Mouse (Mus musculus) liver, embryonic 16.5 days (tissue): ENCODE data around the gene Dnajc16. TPM values are rescaled to one million over a fixed set of nuclear protein-coding genes. Genes with fewer than 3 reads are reported as not detected.

ENCODE experiments used
- ATAC-seq: fragments of 200-750 bp; cut with Nextera tagmentation; 2 replicates; pipeline ENCODE4 v1.8.0; 2017; ENCODE audit warnings: low read depth, mild to moderate bottlenecking, moderate number of reproducible peaks, moderate library complexity
- H3K27ac ChIP-seq: fragments of 300-500 bp; sonication (generic); 2 replicates; pipeline ENCODE4 v1.5.1; 2014; ENCODE audit warnings: mild to moderate bottlenecking, low read length
- H3K27me3 ChIP-seq: fragments of 300-500 bp; sonication (generic); 2 replicates; pipeline ENCODE4 v1.6.1; 2014; ENCODE audit warnings: low read depth, low read length, mixed read lengths; ENCODE audit not compliant: control insufficient read depth, insufficient read depth
- H3K36me3 ChIP-seq: fragments of 300-500 bp; sonication (generic); 2 replicates; pipeline ENCODE4 v1.6.1; 2014; ENCODE audit warnings: mild to moderate bottlenecking; ENCODE audit not compliant: control insufficient read depth, insufficient read depth
- H3K4me1 ChIP-seq: fragments of 300-500 bp; sonication (generic); 2 replicates; pipeline ENCODE4 v1.6.1; 2014; ENCODE audit warnings: low read depth, low read length, mixed read lengths; ENCODE audit not compliant: control insufficient read depth
- H3K4me2 ChIP-seq: fragments of 300-500 bp; sonication (generic); 2 replicates; pipeline ENCODE4 v1.6.1; 2014; ENCODE audit warnings: low read depth, low read length, mixed read lengths
- H3K4me3 ChIP-seq: fragments of 300-500 bp; sonication (generic); 2 replicates; pipeline ENCODE4 v1.5.1; 2014; ENCODE audit warnings: low read depth, mild to moderate bottlenecking, low read length
- H3K9ac ChIP-seq: fragments of 300-500 bp; sonication (generic); 2 replicates; pipeline ENCODE4 v1.6.1; 2014; ENCODE audit warnings: low read depth, low read length
- H3K9me3 ChIP-seq: fragments of 300-500 bp; sonication (generic); replicated peaks from 2 replicates; pipeline ENCODE4 v1.6.1; 2016; ENCODE audit warnings: low read length; ENCODE audit not compliant: control insufficient read depth
- whole genome bisulfite sequencing: fragments of 180-500 bp; shearing (Covaris S2); extraction: QIAGEN DNeasy Blood & Tissue Kit; methylation state at CpG from one replicate; pipeline ENCODE4 v1.1.7; 2014; ENCODE audit not compliant: insufficient replicate concordance; 5-methylcytosine and 5-hydroxymethylcytosine counted together
- polyA plus RNA-seq: library from polyadenylated mRNA; unstranded; fragments of >200 nt; fragmentation: Nextera tagmentation; extraction: Ambion mirVana; gene quantifications from 2 replicates; pipeline ENCODE4 v1.2.1, GENCODE M21; 2015

Dnajc16 gene
- polyA plus RNA-seq, 1 experiment from 2014 or later = 2.5 TPM

- H3K9ac ChIP-seq = peak overlapping the region; percentile 57
- WGBS = 5% methylated on average over 10 of the region's 10 CpGs
- H3K27me3 ChIP-seq = no peaks in the 10 kb centered on the region
- peaks cover 39% of the 10 kb centered on the region for H3K4me1 ChIP-seq
- peak overlapping the region; percentile 77 for H3K4me2 ChIP-seq
- H3K36me3 ChIP-seq = no peaks in the 10 kb centered on the region
- H3K4me3 ChIP-seq = peak overlapping the region; percentile 79
- no peaks in the 10 kb centered on the region for H3K9me3 ChIP-seq
- ATAC-seq = no peak
- H3K27ac ChIP-seq = peak overlapping the region; percentile 96
These were observed 2.0 kb upstream of the Dnajc16 start for GRCm38 (mm10) chr4:141792554-141793281.

GRCm38 (mm10) chr4:141791951-141792350 is 1.2 kb upstream of the Dnajc16 start:
- H3K4me2 ChIP-seq = no peak overlapping the region

GRCm38 (mm10) chr4:141791486-141791885 is 755 bp upstream of the Dnajc16 start:
- Histone ChIP-seq H3K9ac (no peak overlapping the region), H3K27ac (peak overlapping the region; percentile 91), H3K4me3 (no peak overlapping the region), H3K9me3 (no peaks in the 10 kb centered on the region), H3K4me1 (peaks cover 39% of the 10 kb centered on the region), H3K27me3 (no peaks in the 10 kb centered on the region), H3K4me2 (peak overlapping the region; percentile 83), H3K36me3 (no peaks in the 10 kb centered on the region; the same call in 1 of the 2 replicates)
- 84% methylated on average over 7 of the region's 7 CpGs for WGBS
- ATAC-seq = no peak

More at GRCm38 (mm10) chr4:141791951-141792350, 1.2 kb upstream of the Dnajc16 start:
- no peak for ATAC-seq
- H3K9ac ChIP-seq = no peak overlapping the region
- peaks cover 39% of the 10 kb centered on the region for H3K4me1 ChIP-seq
- no peaks in the 10 kb centered on the region; the same call in 1 of the 2 replicates for H3K36me3 ChIP-seq
- no peak overlapping the region for H3K4me3 ChIP-seq
- peak overlapping the region; percentile 96; the same call in 1 of the 2 replicates for H3K27ac ChIP-seq
- no peaks in the 10 kb centered on the region for H3K9me3 ChIP-seq
- no peaks in the 10 kb centered on the region for H3K27me3 ChIP-seq
- 65% methylated on average over 8 of the region's 8 CpGs for WGBS

GRCm38 (mm10) chr4:141789564-141790218 is 1.0 kb downstream of the Dnajc16 start:
- Histone ChIP-seq H3K9ac (peak overlapping the region; percentile 94), H3K4me2 (peak overlapping the region; percentile 83), H3K4me1 (peaks cover 29% of the 10 kb centered on the region), H3K27ac (peak overlapping the region; percentile 91), H3K27me3 (no peaks in the 10 kb centered on the region), H3K36me3 (peaks cover 6% of the 10 kb centered on the region; the same call in 1 of the 2 replicates), H3K4me3 (peak overlapping the region; percentile 85), H3K9me3 (no peaks in the 10 kb centered on the region)
- 16% methylated on average over 3 of the region's 3 CpGs for WGBS
- no peak for ATAC-seq

- no peak overlapping the region for H3K4me2 ChIP-seq
- no peak overlapping the region for H3K27ac ChIP-seq
- ATAC-seq = no peak
- H3K36me3 ChIP-seq = peaks cover 10% of the 10 kb centered on the region; the same call in 1 of the 2 replicates
- no peaks in the 10 kb centered on the region for H3K9me3 ChIP-seq
- peaks cover 22% of the 10 kb centered on the region for H3K4me1 ChIP-seq
- no peaks in the 10 kb centered on the region for H3K27me3 ChIP-seq
- H3K4me3 ChIP-seq = no peak overlapping the region
- H3K9ac ChIP-seq = no peak overlapping the region
- WGBS = 87% methylated on average over 7 of the region's 7 CpGs
These were observed 3.3 kb downstream of the Dnajc16 start for GRCm38 (mm10) chr4:141787462-141787861.

- Histone ChIP-seq H3K27me3 (no peaks in the 10 kb centered on the region), H3K9ac (no peak overlapping the region), H3K4me2 (no peak overlapping the region), H3K4me1 (peaks cover 18% of the 10 kb centered on the region), H3K36me3 (peaks cover 13% of the 10 kb centered on the region; the same call in 1 of the 2 replicates), H3K4me3 (no peak overlapping the region), H3K27ac (no peak overlapping the region), H3K9me3 (no peaks in the 10 kb centered on the region)
- WGBS = 91% methylated on average over 6 of the region's 6 CpGs
- ATAC-seq = no peak
These were observed 3.7 kb downstream of the Dnajc16 start for GRCm38 (mm10) chr4:141787046-141787445.

- no peak overlapping the region for H3K4me2 ChIP-seq
These were observed 4.6 kb downstream of the Dnajc16 start for GRCm38 (mm10) chr4:141786141-141786540.

GRCm38 (mm10) chr4:141784835-141785234 is 5.9 kb downstream of the Dnajc16 start:
- H3K4me3 ChIP-seq = no peak overlapping the region
- no peak for ATAC-seq
- peaks cover 21% of the 10 kb centered on the region; the same call in 1 of the 2 replicates for H3K36me3 ChIP-seq
- H3K27me3 ChIP-seq = no peaks in the 10 kb centered on the region
- 81% methylated on average over 5 of the region's 5 CpGs for WGBS
- H3K9ac ChIP-seq = no peak overlapping the region
- H3K9me3 ChIP-seq = no peaks in the 10 kb centered on the region
- H3K27ac ChIP-seq = no peak overlapping the region
- no peak overlapping the region for H3K4me2 ChIP-seq
- H3K4me1 ChIP-seq = peaks cover 4% of the 10 kb centered on the region

More at GRCm38 (mm10) chr4:141786141-141786540, 4.6 kb downstream of the Dnajc16 start:
- no peak overlapping the region for H3K27ac ChIP-seq
- H3K9me3 ChIP-seq = no peaks in the 10 kb centered on the region
- peaks cover 21% of the 10 kb centered on the region; the same call in 1 of the 2 replicates for H3K36me3 ChIP-seq
- H3K4me3 ChIP-seq = no peak overlapping the region
- WGBS = 84% methylated on average over 13 of the region's 13 CpGs
- ATAC-seq = no peak
- H3K9ac ChIP-seq = no peak overlapping the region
- no peaks in the 10 kb centered on the region for H3K27me3 ChIP-seq
- peaks cover 10% of the 10 kb centered on the region for H3K4me1 ChIP-seq
